Mouse (Mus musculus) c-Kit-negative CD71-positive TER-119-positive erythroid progenitor cells, embryonic 14.5 days (primary cell): ENCODE data around the gene Apba2.

ENCODE experiments used
- DNase-seq: peaks from one replicate; pipeline ENCODE4 v3.0.0-alpha.2; 2013; ENCODE audit warnings: low read depth, low spot score

Apba2 gene

DNA sequence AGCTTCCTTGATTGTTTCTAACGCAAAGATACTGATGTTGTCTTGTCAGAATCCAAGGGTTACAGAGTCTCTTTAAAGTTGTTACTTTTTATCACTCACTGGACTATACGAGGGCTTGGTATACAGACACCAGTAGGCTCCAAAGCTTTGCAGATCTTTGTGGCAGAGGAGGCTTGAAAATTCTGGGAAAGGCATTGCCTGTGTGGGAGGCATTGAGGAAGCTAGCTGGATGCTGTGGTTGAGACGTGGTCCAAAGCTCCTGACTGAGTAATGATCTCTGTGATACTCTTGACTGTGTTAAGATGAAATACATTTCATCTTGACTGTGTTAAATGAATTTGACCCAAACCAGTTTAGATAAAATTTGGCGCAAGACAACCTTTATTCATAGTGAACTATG, 84.6 kb downstream of the Apba2 start:
- DNase-seq: no peak

- DNase-seq: no peak
Measured at GRCm38 (mm10) chr7:64586571-64586970, 85.1 kb downstream of the Apba2 start.

GRCm38 (mm10) chr7:64588636-64589389, 87.3 kb downstream of the Apba2 start:
- DNase-seq: no peak

DNA sequence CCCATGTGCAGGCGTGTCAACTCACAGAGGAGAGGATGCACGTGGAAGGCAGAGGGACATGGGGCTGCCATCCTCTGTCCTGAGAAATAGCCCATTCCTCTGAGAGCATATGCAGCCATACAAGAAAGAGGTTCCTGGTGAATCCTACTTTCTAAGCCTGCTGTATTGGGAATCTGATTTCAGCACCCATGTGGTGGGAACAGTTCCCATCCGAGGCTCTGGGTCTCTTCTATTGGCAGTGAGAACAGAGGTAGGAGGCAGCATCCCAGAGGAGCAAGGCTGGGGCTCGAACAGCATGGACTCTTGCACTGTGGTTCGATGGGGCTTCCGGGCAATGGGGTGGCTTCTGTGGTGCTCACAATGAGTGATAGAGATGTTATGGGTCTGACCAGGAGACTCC, 93.8 kb downstream of the Apba2 start:
- DNase-seq: no peak

DNA sequence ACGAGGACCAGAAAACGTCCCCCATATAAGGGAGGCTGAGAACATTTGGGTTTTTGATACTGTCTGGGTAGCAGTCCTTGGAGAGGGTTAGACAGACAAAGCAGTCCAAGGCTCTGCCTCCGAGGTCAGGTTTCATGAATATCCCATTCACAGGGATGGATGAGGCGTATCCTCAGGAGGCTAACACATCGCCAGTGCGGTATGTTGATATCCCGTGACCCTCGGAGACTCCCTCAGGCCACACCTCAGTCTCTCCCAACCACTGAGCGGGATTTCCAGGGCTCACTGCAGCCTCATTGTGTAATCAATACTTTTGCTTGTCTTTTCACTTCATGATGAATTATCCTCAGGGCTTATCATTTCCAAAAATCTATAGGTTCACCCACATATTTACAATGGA, 95.1 kb downstream of the Apba2 start:
- DNase-seq: no peak

GRCm38 (mm10) chr7:64609866-64610265, 108.4 kb downstream of the Apba2 start:
- no peak for DNase-seq

GRCm38 (mm10) chr7:64610875-64611274, 109.4 kb downstream of the Apba2 start:
- DNase-seq: no peak

DNA sequence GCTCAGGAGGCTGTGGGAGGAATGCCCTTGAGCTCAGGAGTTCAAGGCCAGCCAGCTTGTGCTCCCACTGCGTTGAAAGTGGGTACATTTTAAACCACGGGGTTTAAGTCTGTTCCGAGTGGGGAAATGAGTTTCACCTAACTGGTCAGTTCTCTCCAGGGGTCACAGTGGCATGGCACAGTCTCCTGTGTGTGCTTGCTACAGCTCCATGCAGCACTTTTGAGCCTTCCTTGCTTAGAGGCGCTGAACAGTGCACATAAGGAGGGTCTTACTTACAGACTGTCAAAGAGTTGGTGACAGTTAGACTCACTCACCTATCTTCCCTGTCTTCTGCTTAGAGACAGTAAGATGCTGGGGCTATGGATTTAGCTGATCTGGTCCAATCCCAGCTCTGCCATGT, 117.8 kb downstream of the Apba2 start:
- no peak for DNase-seq

- no peak for DNase-seq
Measured at GRCm38 (mm10) chr7:64626494-64626893, 125.0 kb downstream of the Apba2 start.

- no peak for DNase-seq
Measured at GRCm38 (mm10) chr7:64627972-64628655, 126.6 kb downstream of the Apba2 start.

DNA sequence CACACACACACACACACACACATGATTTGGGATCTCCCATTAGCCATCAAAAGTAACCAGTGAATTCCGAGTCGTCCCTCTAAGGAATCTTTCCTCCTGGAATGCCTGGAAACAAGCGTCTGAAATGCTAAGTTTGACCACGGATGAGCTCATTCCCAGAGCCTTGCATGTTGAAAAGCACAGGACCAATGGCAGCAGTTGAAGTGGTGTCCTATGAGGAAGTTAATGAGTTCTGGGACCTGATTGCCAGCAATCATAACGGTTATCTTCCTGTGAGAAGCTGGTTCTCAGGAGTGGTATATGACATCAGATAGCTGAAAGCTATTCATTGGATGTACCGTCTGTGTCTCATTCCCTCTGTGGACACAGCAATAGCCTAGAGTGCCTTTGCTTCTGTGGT, 129.2 kb downstream of the Apba2 start:
- no peak for DNase-seq

GRCm38 (mm10) chr7:64631131-64631530, 129.6 kb downstream of the Apba2 start:
- no peak for DNase-seq

DNA sequence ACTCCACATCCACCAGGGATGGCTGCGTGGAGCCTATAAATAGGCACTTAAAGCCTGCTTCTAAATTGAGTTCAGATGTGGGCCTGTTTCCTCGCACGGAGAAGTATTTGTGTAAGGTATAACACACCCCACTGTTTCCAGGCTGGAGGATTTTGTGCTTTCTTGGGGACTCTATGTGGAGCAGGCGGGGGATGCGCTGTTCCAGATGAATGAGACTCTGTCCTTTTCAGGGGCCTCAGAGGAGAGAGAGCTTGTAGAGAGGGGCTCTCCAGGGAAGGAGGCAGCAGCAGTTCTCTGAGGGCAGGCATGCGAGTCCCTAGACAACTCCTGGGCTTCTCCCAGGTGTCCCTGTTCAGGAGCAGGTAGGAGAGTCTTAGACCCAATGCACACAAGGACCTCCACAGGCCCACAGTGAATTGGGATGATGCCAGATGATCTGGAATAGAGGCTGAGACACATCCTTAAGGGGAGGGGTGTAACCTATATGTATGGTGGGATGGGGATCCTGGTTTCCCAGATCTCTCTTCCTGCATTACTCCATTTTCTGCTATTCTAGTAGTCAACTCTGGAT, 130.4 kb downstream of the Apba2 start:
- no peak for DNase-seq

DNA sequence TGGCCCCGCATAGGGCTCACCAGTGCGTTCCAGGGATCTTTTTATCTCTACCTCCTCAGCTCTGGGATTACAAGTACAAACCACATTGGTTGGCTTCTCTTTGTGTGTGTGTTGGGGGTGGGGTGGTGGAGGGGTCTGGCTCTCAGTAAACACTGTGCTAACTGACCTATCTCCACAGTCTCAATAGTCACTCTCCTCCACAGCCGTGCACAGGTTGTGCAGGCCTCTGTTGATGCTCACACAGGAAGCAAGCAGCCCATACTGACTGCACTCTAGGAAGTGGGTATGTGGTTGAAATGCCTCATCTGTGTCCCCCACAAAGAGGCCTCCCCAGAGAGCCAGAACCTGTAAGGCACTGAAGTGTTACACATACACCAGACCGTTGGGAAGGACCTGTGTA, 131.7 kb downstream of the Apba2 start:
- DNase-seq: no peak

- no peak for DNase-seq
Measured at GRCm38 (mm10) chr7:64633916-64634315, 132.4 kb downstream of the Apba2 start.

DNA sequence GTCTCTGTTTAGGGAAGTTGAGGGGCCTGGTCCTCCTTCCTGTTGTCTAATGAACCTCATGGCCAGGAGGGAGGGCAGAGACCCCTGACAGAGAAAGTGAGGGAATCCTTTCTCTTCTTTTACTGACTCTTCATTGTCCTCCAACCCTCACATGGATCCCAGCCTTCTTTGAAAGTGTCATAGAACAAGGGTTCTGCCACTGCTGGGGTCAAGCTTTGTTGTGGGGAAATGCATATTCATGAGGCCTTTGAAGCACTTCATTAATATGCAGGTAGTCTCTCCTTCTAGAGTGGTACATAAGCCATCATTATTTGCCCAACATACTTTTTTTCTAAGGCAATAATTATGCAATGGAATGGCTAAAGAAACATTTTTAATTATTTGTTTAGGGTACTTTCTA, 133.0 kb downstream of the Apba2 start:
- DNase-seq: no peak

DNA sequence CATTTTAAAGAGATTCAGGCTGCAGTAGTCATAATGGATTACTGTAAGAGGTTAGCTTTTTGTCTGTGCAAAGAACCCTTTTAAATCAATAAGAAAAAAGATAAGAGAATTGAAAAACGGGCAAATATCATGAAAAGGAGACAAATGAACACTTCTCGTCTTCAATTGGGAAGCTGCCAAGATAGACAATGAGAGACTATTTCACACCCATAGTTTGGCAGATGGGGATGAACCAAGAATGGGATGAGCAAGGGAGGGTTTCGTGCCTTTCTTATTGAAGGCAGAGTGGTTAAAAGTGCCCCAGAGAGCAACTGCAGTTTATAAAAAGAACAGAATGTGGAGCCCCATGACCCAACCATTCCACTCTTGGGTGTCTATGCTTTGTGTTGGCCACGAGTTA, 137.4 kb downstream of the Apba2 start:
- DNase-seq: no peak

DNA sequence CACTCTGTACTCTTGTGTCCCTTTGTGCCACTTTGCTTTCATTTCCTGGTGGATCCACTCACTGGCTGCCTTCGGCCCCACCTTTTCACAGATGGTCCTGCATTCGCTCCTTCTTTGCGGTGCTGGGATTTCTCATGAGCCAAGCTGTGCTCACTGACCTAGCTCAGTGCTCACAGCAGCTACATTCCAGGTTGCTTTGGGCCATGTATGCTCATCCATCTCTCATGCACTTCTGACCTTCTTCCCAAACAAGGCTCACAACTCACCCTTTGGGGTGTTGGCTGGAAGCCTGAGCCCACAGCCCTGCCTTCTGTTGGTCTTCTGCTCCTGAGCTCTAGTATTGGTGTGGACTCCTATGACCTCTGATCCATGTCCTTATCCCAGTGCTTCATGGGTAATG, 139.1 kb downstream of the Apba2 start:
- no peak for DNase-seq

DNA sequence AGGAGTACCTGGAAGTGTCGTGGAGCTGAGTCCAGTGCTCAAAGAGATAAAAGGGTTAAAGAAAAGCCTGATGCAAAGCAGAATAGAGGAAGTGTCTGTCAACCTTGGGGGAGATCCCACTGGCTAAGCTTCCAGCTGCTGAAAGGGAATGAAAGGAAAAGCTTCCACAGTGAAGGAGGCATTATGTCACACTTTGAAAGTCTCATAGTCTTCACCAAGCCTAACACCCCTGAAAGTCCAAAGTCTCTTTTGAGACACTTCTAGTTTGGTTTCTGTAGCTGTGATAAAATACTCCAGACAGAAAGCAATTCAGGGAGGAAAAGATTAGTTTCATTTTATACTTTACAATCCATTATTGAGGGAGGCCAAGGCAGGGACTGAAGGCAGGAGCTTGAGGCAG, 141.4 kb downstream of the Apba2 start:
- no peak for DNase-seq

DNA sequence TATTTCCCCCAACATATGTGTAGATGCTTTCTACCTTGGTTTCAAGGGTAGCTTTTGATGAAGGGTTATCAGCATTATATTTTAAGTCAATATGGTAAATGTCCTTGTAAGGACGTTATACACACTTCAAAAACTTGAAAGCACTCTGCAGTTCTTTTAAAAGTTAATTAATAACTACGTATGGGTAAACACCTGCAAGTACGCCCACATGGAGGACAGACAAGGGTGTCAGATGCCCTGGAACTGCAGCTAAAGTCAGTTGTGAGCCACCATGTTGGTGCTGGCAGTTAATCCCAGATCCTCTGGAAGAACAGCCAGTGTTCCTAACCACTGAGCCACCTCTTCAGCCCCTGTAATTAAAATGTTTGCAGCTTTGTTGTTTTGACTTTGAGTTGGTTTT, 144.0 kb downstream of the Apba2 start:
- DNase-seq: no peak

DNA sequence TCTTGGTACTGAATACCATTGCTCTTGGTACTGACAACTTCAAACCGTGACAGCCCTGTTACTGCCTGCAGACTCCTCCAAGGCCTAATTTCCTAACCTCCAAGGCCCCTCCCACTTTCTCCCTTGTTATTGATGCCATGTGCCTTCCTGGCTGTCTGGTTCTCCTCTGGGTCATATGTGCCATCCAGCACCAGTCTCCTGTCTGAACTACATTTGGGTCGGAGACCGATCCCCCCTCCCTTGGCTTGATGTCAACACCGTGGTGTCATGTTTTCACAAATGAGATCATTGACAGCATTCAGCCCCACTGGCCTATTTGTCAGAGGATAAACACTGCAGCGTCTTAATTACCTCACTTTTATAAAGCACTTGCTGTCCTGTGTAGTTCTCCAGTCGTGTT, 144.5 kb downstream of the Apba2 start:
- DNase-seq: no peak

GRCm38 (mm10) chr7:64648947-64649607, 147.6 kb downstream of the Apba2 start:
- DNase-seq: no peak

DNA sequence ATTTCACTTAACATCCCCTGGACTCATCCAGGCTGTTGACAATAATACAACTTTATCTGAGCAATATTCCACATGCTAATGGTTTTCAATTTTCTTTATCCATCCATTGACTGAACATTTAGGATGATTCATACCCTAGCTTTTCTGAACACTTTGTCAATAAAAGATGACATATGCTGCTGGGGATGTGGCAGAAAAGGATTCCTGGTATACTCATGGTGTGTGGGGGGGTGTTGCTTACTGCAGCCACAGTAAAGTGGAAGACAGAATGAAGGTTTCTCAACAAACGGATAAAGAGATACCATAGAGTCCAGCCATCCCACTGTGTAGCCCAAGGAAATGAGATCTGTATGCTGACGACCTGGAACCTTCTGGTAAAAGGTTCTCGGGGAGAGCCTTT, 150.5 kb downstream of the Apba2 start:
- DNase-seq: no peak
